Mouse (Mus musculus): ENCODE data around the gene Tgfa. TPM values are rescaled to one million over a fixed set of nuclear protein-coding genes. Genes with fewer than 3 reads are reported as not detected.

Tgfa gene
- polyA plus RNA-seq, 1 experiment, result 0.20 TPM

GRCm38 (mm10) chr6:86248562-86248961, 53.5 kb downstream of the Tgfa start:
- Histone ChIP-seq H3K4me3 (no peak overlapping the region), H3K27me3 (ENCODE audit: control insufficient read depth, insufficient read depth, insufficient read length) (peaks cover 10% of the 10 kb centered on the region), H3K79me2 (ENCODE audit: control insufficient read depth, insufficient read depth) (no peaks in the 10 kb centered on the region), H3ac (ENCODE audit: control insufficient read depth, insufficient read length) (no peak overlapping the region), H3K36me3 (ENCODE audit: control insufficient read depth, insufficient read depth) (no peaks in the 10 kb centered on the region), H3K4me2 (ENCODE audit: low read depth) (no peak overlapping the region)
- TF ChIP-seq MYOD1 (IDR thresholded peaks at IDR 0.05; ENCODE audit: control insufficient read depth in 1 of 3, insufficient read length in 2 of 3, low read depth in 2 of 3) (no peak), SRF (IDR thresholded peaks at IDR 0.05; ENCODE audit: control insufficient read depth, insufficient read length, low read depth) (no peak), POLR2AphosphoS2 (IDR thresholded peaks at IDR 0.05; ENCODE audit: insufficient read length, low read depth) (no peak), USF1 (IDR thresholded peaks at IDR 0.05; ENCODE audit: low read depth) (no peak), MYOG (IDR thresholded peaks at IDR 0.05; ENCODE audit: control insufficient read depth in 1 of 3, insufficient read depth in 1 of 3, insufficient read length in 2 of 3, low read depth in 2 of 3) (no peak), MAX (IDR thresholded peaks at IDR 0.05; ENCODE audit: low read depth) (no peak), E2F4 (IDR thresholded peaks at IDR 0.05; ENCODE audit: insufficient read depth) (no peak), TCF12 (IDR thresholded peaks at IDR 0.05; ENCODE audit: insufficient read depth, poor library complexity, severe bottlenecking) (no peak), CEBPB (IDR thresholded peaks at IDR 0.05; ENCODE audit: insufficient read depth, poor library complexity, severe bottlenecking) (no peak), POLR2A (IDR thresholded peaks at IDR 0.05; ENCODE audit: insufficient read length, low read depth) (no peak), TCF3 (IDR thresholded peaks at IDR 0.05; ENCODE audit: insufficient read length, low read depth) (no peak), REST (IDR thresholded peaks at IDR 0.05; ENCODE audit: insufficient read depth, insufficient read length) (no peak)

- H3K79me2 ChIP-seq (ENCODE audit: control insufficient read depth, insufficient read depth), result no peaks in the 10 kb centered on the region
- H3K27me3 ChIP-seq (ENCODE audit: control insufficient read depth, insufficient read depth, insufficient read length), result peaks cover 6% of the 10 kb centered on the region
- TF ChIP-seq POLR2A (IDR thresholded peaks at IDR 0.05; ENCODE audit: insufficient read length, low read depth), result no peak
- TF ChIP-seq TCF12 (IDR thresholded peaks at IDR 0.05; ENCODE audit: insufficient read depth, poor library complexity, severe bottlenecking), result no peak
- TF ChIP-seq MAX (IDR thresholded peaks at IDR 0.05; ENCODE audit: low read depth), result no peak
- no peak for TF ChIP-seq POLR2AphosphoS2 (IDR thresholded peaks at IDR 0.05; ENCODE audit: insufficient read length, low read depth)
- no peak for TF ChIP-seq SRF (IDR thresholded peaks at IDR 0.05; ENCODE audit: control insufficient read depth, insufficient read length, low read depth)
- TF ChIP-seq REST (IDR thresholded peaks at IDR 0.05; ENCODE audit: insufficient read depth, insufficient read length), result no peak
- TF ChIP-seq MYOD1 (IDR thresholded peaks at IDR 0.05; ENCODE audit: control insufficient read depth in 1 of 3, insufficient read length in 2 of 3, low read depth in 2 of 3), result no peak
- TF ChIP-seq E2F4 (IDR thresholded peaks at IDR 0.05; ENCODE audit: insufficient read depth), result no peak
- TF ChIP-seq TCF3 (IDR thresholded peaks at IDR 0.05; ENCODE audit: insufficient read length, low read depth), result no peak
- no peak for TF ChIP-seq MYOG (IDR thresholded peaks at IDR 0.05; ENCODE audit: control insufficient read depth in 1 of 3, insufficient read depth in 1 of 3, insufficient read length in 2 of 3, low read depth in 2 of 3)
- TF ChIP-seq USF1 (IDR thresholded peaks at IDR 0.05; ENCODE audit: low read depth), result no peak
- no peak for TF ChIP-seq CEBPB (IDR thresholded peaks at IDR 0.05; ENCODE audit: insufficient read depth, poor library complexity, severe bottlenecking)
- H3ac ChIP-seq (ENCODE audit: control insufficient read depth, insufficient read length), result no peak overlapping the region
- H3K4me3 ChIP-seq, result no peak overlapping the region
- H3K4me2 ChIP-seq (ENCODE audit: low read depth), result no peak overlapping the region
- H3K36me3 ChIP-seq (ENCODE audit: control insufficient read depth, insufficient read depth), result no peaks in the 10 kb centered on the region
Observed at GRCm38 (mm10) chr6:86249042-86249441, 54.0 kb downstream of the Tgfa start.

GRCm38 (mm10) chr6:86250236-86250635, 55.2 kb downstream of the Tgfa start:
- no peak overlapping the region for H3K4me3 ChIP-seq
- no peak overlapping the region for H3K4me2 ChIP-seq (ENCODE audit: low read depth)
- no peak overlapping the region for H3ac ChIP-seq (ENCODE audit: control insufficient read depth, insufficient read length)
- H3K79me2 ChIP-seq (ENCODE audit: control insufficient read depth, insufficient read depth), result no peaks in the 10 kb centered on the region
- no peak for TF ChIP-seq SRF (IDR thresholded peaks at IDR 0.05; ENCODE audit: control insufficient read depth, insufficient read length, low read depth)
- no peak for TF ChIP-seq REST (IDR thresholded peaks at IDR 0.05; ENCODE audit: insufficient read depth, insufficient read length)
- no peak for TF ChIP-seq E2F4 (IDR thresholded peaks at IDR 0.05; ENCODE audit: insufficient read depth)
- no peak for TF ChIP-seq POLR2AphosphoS2 (IDR thresholded peaks at IDR 0.05; ENCODE audit: insufficient read length, low read depth)
- TF ChIP-seq MYOD1 (IDR thresholded peaks at IDR 0.05; ENCODE audit: control insufficient read depth in 1 of 3, insufficient read length in 2 of 3, low read depth in 2 of 3), result no peak
- TF ChIP-seq POLR2A (IDR thresholded peaks at IDR 0.05; ENCODE audit: insufficient read length, low read depth), result no peak
- H3K36me3 ChIP-seq (ENCODE audit: control insufficient read depth, insufficient read depth), result no peaks in the 10 kb centered on the region
- peaks cover 5% of the 10 kb centered on the region for H3K27me3 ChIP-seq (ENCODE audit: control insufficient read depth, insufficient read depth, insufficient read length)

- peaks cover 5% of the 10 kb centered on the region for H3K27me3 ChIP-seq (ENCODE audit: control insufficient read depth, insufficient read depth, insufficient read length)
- H3K36me3 ChIP-seq (ENCODE audit: control insufficient read depth, insufficient read depth), result no peaks in the 10 kb centered on the region
- no peak overlapping the region for H3K4me3 ChIP-seq
- no peak for TF ChIP-seq REST (IDR thresholded peaks at IDR 0.05; ENCODE audit: insufficient read depth, insufficient read length)
- TF ChIP-seq CEBPB (IDR thresholded peaks at IDR 0.05; ENCODE audit: insufficient read depth, poor library complexity, severe bottlenecking), result no peak
- TF ChIP-seq MAX (IDR thresholded peaks at IDR 0.05; ENCODE audit: low read depth), result no peak
- TF ChIP-seq MYOD1 (IDR thresholded peaks at IDR 0.05; ENCODE audit: control insufficient read depth in 1 of 3, insufficient read length in 2 of 3, low read depth in 2 of 3), result no peak
- no peak for TF ChIP-seq POLR2A (IDR thresholded peaks at IDR 0.05; ENCODE audit: insufficient read length, low read depth)
- TF ChIP-seq USF1 (IDR thresholded peaks at IDR 0.05; ENCODE audit: low read depth), result no peak
- no peak for TF ChIP-seq SRF (IDR thresholded peaks at IDR 0.05; ENCODE audit: control insufficient read depth, insufficient read length, low read depth)
- no peak for TF ChIP-seq MYOG (IDR thresholded peaks at IDR 0.05; ENCODE audit: control insufficient read depth in 1 of 3, insufficient read depth in 1 of 3, insufficient read length in 2 of 3, low read depth in 2 of 3)
- TF ChIP-seq POLR2AphosphoS2 (IDR thresholded peaks at IDR 0.05; ENCODE audit: insufficient read length, low read depth), result no peak
- no peak for TF ChIP-seq E2F4 (IDR thresholded peaks at IDR 0.05; ENCODE audit: insufficient read depth)
- no peak for TF ChIP-seq TCF12 (IDR thresholded peaks at IDR 0.05; ENCODE audit: insufficient read depth, poor library complexity, severe bottlenecking)
- TF ChIP-seq TCF3 (IDR thresholded peaks at IDR 0.05; ENCODE audit: insufficient read length, low read depth), result no peak
- no peak overlapping the region for H3ac ChIP-seq (ENCODE audit: control insufficient read depth, insufficient read length)
- no peaks in the 10 kb centered on the region for H3K79me2 ChIP-seq (ENCODE audit: control insufficient read depth, insufficient read depth)
- no peak overlapping the region for H3K4me2 ChIP-seq (ENCODE audit: low read depth)
Observed at GRCm38 (mm10) chr6:86250830-86251229, 55.8 kb downstream of the Tgfa start.
